ENCODE assay signal across 11 mouse cellular contexts in genomic region chr3:89314791-89315190, GRCm38 (mm10). TPM values are rescaled to one million over a fixed set of nuclear protein-coding genes. Genes with fewer than 3 reads are reported as not detected.
DNase-seq lines count a peak whose midpoint lies in the region; ATAC-seq and TF ChIP-seq lines count a peak whose summit lies in the region.
"Had no signal": no experiment of that assay in that cellular context is flagged by ENCODE, and none has a peak within 500 bp of the region (broad histone marks: within the 10 kb centered on the region; RNA-seq: fewer than 3 reads in every experiment).

No protein-coding gene starts in this region.

- peak; percentile 31 for DNase-seq in cerebellum, adult 9-11 months
- no peak for DNase-seq in cerebellum, postnatal 4 days (ENCODE audit: low spot score in 2 of 2)
- DNase-seq in lung, adult 18-20 months: peak; percentile 68 to 79
- no peak for DNase-seq in lung, postnatal 25 days (ENCODE audit: low spot score)
- DNase-seq in lung, embryonic 14.5 days: peak; percentile 27
- no peak for DNase-seq in thymus, postnatal 36 days
- no peak for DNase-seq in layer of hippocampus, postnatal 14 days (ENCODE audit: low spot score in 2 of 2)
- DNase-seq: adrenal gland, adult 8-10 months had no signal

- peak overlapping the region; percentile 37 for H3K4me3 ChIP-seq in lung, embryonic 14.5 days (ENCODE audit: low read depth, low read length)
- H3K4me3 ChIP-seq: erythroblast, embryonic 14.5 days had no signal

- peaks cover 24% of the 10 kb centered on the region for H3K27me3 ChIP-seq in lung, embryonic 14.5 days (ENCODE audit: insufficient read depth, low read length)

- 40% methylated on average over 2 of the region's 2 CpGs for WGBS in lung, embryonic 14.5 days

- 0 out of 2 replicates have a peak overlapping the region, but pooled peaks have one; percentile 42 for H3K27ac ChIP-seq in lung, embryonic 14.5 days (ENCODE audit: low read depth)

- H3K4me2 ChIP-seq in lung, embryonic 14.5 days: peak overlapping the region; percentile 77

- ATAC-seq in lung, embryonic 14.5 days (ENCODE audit: insufficient read depth): no peak
- ATAC-seq in cerebellum, adult (ENCODE audit: insufficient number of reproducible peaks, low FRiP score, low TSS enrichment): no peak

- H3K36me3 ChIP-seq in lung, embryonic 14.5 days (ENCODE audit: insufficient read depth): no peaks in the 10 kb centered on the region

- peaks cover 19% of the 10 kb centered on the region for H3K4me1 ChIP-seq in lung, embryonic 14.5 days (ENCODE audit: insufficient read depth)

- TF ChIP-seq CTCF in lung, embryonic 14.5 days (IDR thresholded peaks at IDR 0.05; ENCODE audit: low read depth): no peak

- H3K9ac ChIP-seq in lung, embryonic 14.5 days: peak overlapping the region; percentile 52; the same call in 1 of the 2 replicates

- H3K9me3 ChIP-seq in lung, embryonic 14.5 days (ENCODE audit: low read depth, low read length): no peaks in the 10 kb centered on the region

RNA-seq across cellular contexts. Expression of gene Efna3, which starts 8.0 kb away (rescaled TPM):
- polyA plus RNA-seq in lung, embryonic 14.5 days (2014; fragmentation: Nextera tagmentation; extraction: Ambion mirVana): 4.7 and 5.8 TPM in 2 replicates
- 10 to 100 TPM; 57.8 to 62.7 TPM for total RNA-seq in layer of hippocampus, postnatal 14 days (2021)
- total RNA-seq: liver, adult 2 months had no signal
- polyA plus RNA-seq: erythroblast, embryonic 14.5 days; liver, adult 2 months had no signal

RNA-seq across cellular contexts. Expression of gene Efna4, which starts 23.0 kb away (rescaled TPM):
- polyA plus RNA-seq in lung, embryonic 14.5 days (2014; fragmentation: Nextera tagmentation; extraction: Ambion mirVana): 24.6 and 27.0 TPM in 2 replicates
- 1 to 10 TPM; 1.0 to 1.8 TPM for total RNA-seq in layer of hippocampus, postnatal 14 days (2021)
- total RNA-seq: liver, adult 2 months had no signal
- polyA plus RNA-seq: erythroblast, embryonic 14.5 days had no signal

RNA-seq across cellular contexts. Expression of gene Efna1, which starts 33.8 kb away (rescaled TPM):
- 68.3 and 70.4 TPM in 2 replicates for polyA plus RNA-seq in lung, embryonic 14.5 days (2014; fragmentation: Nextera tagmentation; extraction: Ambion mirVana)
- 1 to 10 TPM; 6.4 TPM for total RNA-seq in layer of hippocampus, postnatal 14 days (2021)

RNA-seq across cellular contexts. Expression of gene Adam15, which starts 35.0 kb away (rescaled TPM):
- polyA plus RNA-seq in lung, embryonic 14.5 days (2014; fragmentation: Nextera tagmentation; extraction: Ambion mirVana): 32.7 and 36.7 TPM in 2 replicates
- 100 to 1,000 TPM; 114 to 115 TPM for total RNA-seq in layer of hippocampus, postnatal 14 days (2021)

RNA-seq across cellular contexts. Expression of gene Slc50a1, which starts 44.4 kb away (rescaled TPM):
- polyA plus RNA-seq in lung, embryonic 14.5 days (2014; fragmentation: Nextera tagmentation; extraction: Ambion mirVana): 58.5 and 60.2 TPM in 2 replicates
- total RNA-seq in layer of hippocampus, postnatal 14 days (2021): 10 to 100 TPM; 37.1 to 40.2 TPM

Comparison
In these comparisons a context has a peak if more than half of its experiments do, and no peak if none do; other contexts are left out.
1. DNase-seq: peak in cerebellum, adult 9-11 months (single experiment), lung, adult 18-20 months (2 of 2) and lung, embryonic 14.5 days (single experiment); none in cerebellum, postnatal 4 days (0 of 2), lung, postnatal 25 days (single experiment), thymus, postnatal 36 days (0 of 2) and layer of hippocampus, postnatal 14 days (0 of 2).